In genomic region chr6:84078172-84078571, GRCm38 (mm10) we compare ENCODE assay signal across 11 mouse cellular contexts.
DNase-seq lines count a peak whose midpoint lies in the region; ATAC-seq and TF ChIP-seq lines count a peak whose summit lies in the region.
"Had no signal": no experiment of that assay in that cellular context is flagged by ENCODE, and none has a peak within 500 bp of the region (broad histone marks: within the 10 kb centered on the region; RNA-seq: fewer than 3 reads in every experiment).

No protein-coding gene starts in this region.

- H3K36me3 ChIP-seq in lung, embryonic 14.5 days (ENCODE audit: insufficient read depth) = no peaks in the 10 kb centered on the region
- H3K36me3 ChIP-seq: hindbrain, embryonic 15.5 days; midbrain, embryonic 10.5 days had no signal

- no peak overlapping the region for H3K4me2 ChIP-seq in lung, embryonic 14.5 days
- H3K4me2 ChIP-seq: forebrain, embryonic 13.5 days; hindbrain, embryonic 15.5 days had no signal

- no peaks in the 10 kb centered on the region for H3K9me3 ChIP-seq in lung, embryonic 14.5 days (ENCODE audit: low read depth, low read length)
- H3K9me3 ChIP-seq: forebrain, embryonic 13.5 days; hindbrain, embryonic 15.5 days had no signal

- TF ChIP-seq CTCF in lung, embryonic 14.5 days (IDR thresholded peaks at IDR 0.05; ENCODE audit: low read depth) = peak; percentile 51
- TF ChIP-seq CTCF in lung, adult 2 months (IDR thresholded peaks at IDR 0.05; ENCODE audit: insufficient read depth, low read length) = no peak

- ATAC-seq in frontal cortex, adult (ENCODE audit: low TSS enrichment) = peak; percentile 52; the same call in 1 of the 2 replicates
- ATAC-seq in lung, embryonic 14.5 days (ENCODE audit: insufficient read depth) = no peak
- ATAC-seq in megakaryocyte progenitor cell, adult 5-6 weeks (replicated peaks; ENCODE audit: poor library complexity) = peak; percentile 50; the same call in 1 of the 2 replicates
- ATAC-seq: forebrain, embryonic 13.5 days had no signal

- no peak overlapping the region for H3K9ac ChIP-seq in lung, embryonic 14.5 days
- H3K9ac ChIP-seq: forebrain, embryonic 13.5 days; hindbrain, embryonic 15.5 days had no signal

- no peak for TF ChIP-seq POLR2A in lung, adult 2 months (IDR thresholded peaks at IDR 0.05; ENCODE audit: borderline replicate concordance, extremely low read depth, low read depth, low read length)

- WGBS in lung, embryonic 14.5 days = 41% methylated on average over 1 of the region's 1 CpGs
- 58% methylated on average over 1 of the region's 1 CpGs for WGBS in lung, adult 2 months

- DNase-seq in frontal cortex, postnatal 25 days (ENCODE audit: low spot score in 2 of 2) = no peak
- peak; percentile 51 for DNase-seq in lung, embryonic 14.5 days
- DNase-seq in lung, adult 2 months = no peak
- peak; percentile 50 for DNase-seq in ZHBTc4 (ENCODE audit: low read depth, low spot score)
- no peak for DNase-seq in gastrocnemius, adult 18-20 months (ENCODE audit: low spot score)
- no peak for DNase-seq in urinary bladder, postnatal 25 days (ENCODE audit: low spot score)

- no peaks in the 10 kb centered on the region for H3K27me3 ChIP-seq in lung, embryonic 14.5 days (ENCODE audit: insufficient read depth, low read length)
- H3K27me3 ChIP-seq: forebrain, embryonic 13.5 days; hindbrain, embryonic 15.5 days had no signal

- no peak overlapping the region for H3K27ac ChIP-seq in lung, embryonic 14.5 days (ENCODE audit: low read depth)
- H3K27ac ChIP-seq: forebrain, embryonic 13.5 days; hindbrain, embryonic 15.5 days; midbrain, embryonic 10.5 days had no signal

- no peak overlapping the region for H3K4me3 ChIP-seq in lung, embryonic 14.5 days (ENCODE audit: low read depth, low read length)
- H3K4me3 ChIP-seq in lung, adult 2 months (replicated peaks; ENCODE audit: extremely low read depth, low read depth, low read length) = no peak overlapping the region
- H3K4me3 ChIP-seq: forebrain, embryonic 13.5 days; hindbrain, embryonic 15.5 days; midbrain, embryonic 10.5 days had no signal

- H3K4me1 ChIP-seq in lung, embryonic 14.5 days (ENCODE audit: insufficient read depth) = no peaks in the 10 kb centered on the region
- no peaks in the 10 kb centered on the region for H3K4me1 ChIP-seq in lung, adult 2 months (ENCODE audit: control insufficient read depth, insufficient read depth, low read length)
- H3K4me1 ChIP-seq: forebrain, embryonic 13.5 days; hindbrain, embryonic 15.5 days; midbrain, embryonic 10.5 days had no signal

Comparison
In these comparisons a context has a peak if more than half of its experiments do, and no peak if none do; other contexts are left out.
1. DNase-seq: peak in lung, embryonic 14.5 days (single experiment) and ZHBTc4 (single experiment); none in frontal cortex, postnatal 25 days (0 of 2), lung, adult 2 months (single experiment), gastrocnemius, adult 18-20 months (single experiment) and urinary bladder, postnatal 25 days (single experiment).